Mouse (Mus musculus) bone marrow, adult 2 months (tissue): Measurements from ENCODE around the gene Helz.

Experiments used
- CTCF ChIP-seq: fragments of 200-500 bp; IDR thresholded peaks from 2 replicates; pipeline ENCODE4 v1.5.1; 2011; ENCODE audit warnings: low read length, control low read depth; ENCODE audit not compliant: control insufficient read depth, insufficient read depth
- POLR2A ChIP-seq: fragments of 200-500 bp; IDR thresholded peaks from 2 replicates; pipeline ENCODE4 v1.6.1; 2011; ENCODE audit warnings: low read depth, mild to moderate bottlenecking, control low read depth, low read length, borderline replicate concordance; ENCODE audit not compliant: control insufficient read depth

DNA sequence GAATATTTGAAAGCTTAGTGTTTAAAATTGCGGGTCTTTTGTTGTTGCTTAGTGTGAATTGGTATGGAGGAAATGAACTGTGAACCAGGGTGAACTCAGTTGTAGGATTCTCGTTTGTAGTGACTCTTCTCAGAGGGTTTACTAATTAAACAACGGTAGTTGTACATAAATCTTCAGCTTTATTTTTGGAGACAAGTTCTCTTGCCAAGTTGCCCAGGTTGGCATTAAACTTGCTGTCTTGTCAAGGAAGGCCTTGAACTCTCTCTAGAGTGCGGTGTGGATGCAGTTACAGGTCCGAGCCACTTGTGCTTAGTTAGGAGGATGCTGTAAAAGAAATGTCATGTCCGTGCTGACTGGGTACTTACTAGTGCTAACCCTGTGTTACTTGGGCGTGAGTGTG lies 39.4 kb downstream of the Helz start:
- TF ChIP-seq POLR2A (no peak), CTCF (no peak)
